Mouse (Mus musculus): ENCODE results near the gene Wnt6. TPM values are rescaled to one million over a fixed set of nuclear protein-coding genes. Genes with fewer than 3 reads are reported as not detected.
A peak's percentile ranks its signal among the peaks of the same experiment; 100 is the strongest.

The Wnt6 gene
- total RNA-seq, 1 experiment: 2.8 TPM

DNA sequence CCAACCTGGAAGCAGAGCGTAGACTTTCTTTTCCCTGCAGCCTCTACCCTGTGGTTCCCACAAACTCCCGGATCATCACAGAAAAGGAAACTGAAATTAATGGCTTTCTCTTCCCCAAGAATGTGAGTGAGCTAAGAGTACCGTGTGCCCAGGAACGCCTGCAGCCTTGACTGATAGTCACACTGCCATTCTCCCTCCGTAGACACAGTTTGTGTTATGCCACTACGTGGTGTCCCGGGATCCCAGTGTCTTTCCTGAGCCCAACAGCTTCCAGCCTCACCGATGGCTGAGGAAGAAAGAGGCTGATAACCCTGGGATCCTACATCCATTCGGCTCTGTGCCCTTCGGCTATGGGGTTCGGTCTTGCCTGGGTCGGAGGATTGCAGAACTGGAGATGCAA, 34.7 kb upstream of the Wnt6 start:
- no peak for TF ChIP-seq CHD2 (IDR thresholded peaks at IDR 0.05; ENCODE audit: low read depth, low read length)
- no peak for TF ChIP-seq MAFK (IDR thresholded peaks at IDR 0.05; ENCODE audit: insufficient read depth, low read depth, low read length)
- no peak for TF ChIP-seq HCFC1 (IDR thresholded peaks at IDR 0.05; ENCODE audit: borderline replicate concordance, insufficient read depth, low read length)
- no peak for TF ChIP-seq ZNF384 (IDR thresholded peaks at IDR 0.05; ENCODE audit: low read depth, low read length)
- no peak for TF ChIP-seq ZC3H11A (IDR thresholded peaks at IDR 0.05; ENCODE audit: borderline replicate concordance, low read depth, low read length)
- no peak overlapping the region for H3K4me3 ChIP-seq (ENCODE audit: insufficient read depth in 1 of 2, low read depth in 1 of 2, low read length in 2 of 2, poor library complexity in 1 of 2, severe bottlenecking in 1 of 2)
- no peaks in the 10 kb centered on the region for H3K36me3 ChIP-seq (ENCODE audit: control insufficient read depth, insufficient read depth, low read length, poor library complexity, severe bottlenecking)
- no peaks in the 10 kb centered on the region for H3K9me3 ChIP-seq (ENCODE audit: control insufficient read depth, insufficient read depth, low read depth, low read length)
- in situ Hi-C loops (cut with MboI; ENCODE audit: low sequenced_read_pairs in 2 of 2, unreplicated experiment in 2 of 2): no loop called here
- no peak overlapping the region for H3K9ac ChIP-seq (ENCODE audit: insufficient read depth, low read depth, low read length, poor library complexity, severe bottlenecking)
- no peaks in the 10 kb centered on the region for H3K4me1 ChIP-seq (ENCODE audit: control insufficient read depth in 2 of 2, insufficient read depth in 2 of 2, low read length in 2 of 2, poor library complexity in 1 of 2)
- no peak overlapping the region for H3K27ac ChIP-seq (ENCODE audit: insufficient read depth, low read depth, low read length, poor library complexity, severe bottlenecking)
- no peak for DNase-seq (ENCODE audit: low read depth, low spot score)

DNA sequence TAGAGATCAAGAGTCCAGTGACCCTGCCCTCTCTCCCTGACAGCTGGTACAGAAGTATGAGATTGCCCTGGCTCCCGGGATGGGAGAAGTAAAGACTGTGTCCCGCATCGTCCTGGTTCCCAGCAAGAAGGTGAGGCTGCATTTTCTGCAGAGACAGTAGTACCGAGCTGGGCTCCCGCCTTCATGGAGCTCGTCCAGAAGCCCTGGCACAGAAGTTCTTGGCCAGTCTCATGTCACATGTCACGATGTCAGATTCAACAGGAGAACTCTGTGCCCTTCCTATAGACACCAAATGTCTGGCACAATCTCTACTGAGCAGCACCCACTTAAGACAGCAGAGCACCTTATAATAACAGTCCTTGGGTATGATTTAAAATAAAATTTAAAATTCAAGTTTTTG, 34.2 kb upstream of the Wnt6 start:
- no peaks in the 10 kb centered on the region for H3K4me1 ChIP-seq (ENCODE audit: control insufficient read depth in 2 of 2, insufficient read depth in 2 of 2, low read length in 2 of 2, poor library complexity in 1 of 2)
- H3K9ac ChIP-seq (ENCODE audit: insufficient read depth, low read depth, low read length, poor library complexity, severe bottlenecking): no peak overlapping the region
- in situ Hi-C loops (cut with MboI; ENCODE audit: low sequenced_read_pairs in 2 of 2, unreplicated experiment in 2 of 2): no loop called here
- no peaks in the 10 kb centered on the region for H3K9me3 ChIP-seq (ENCODE audit: control insufficient read depth, insufficient read depth, low read depth, low read length)
- TF ChIP-seq ZNF384 (IDR thresholded peaks at IDR 0.05; ENCODE audit: low read depth, low read length): no peak
- no peaks in the 10 kb centered on the region for H3K36me3 ChIP-seq (ENCODE audit: control insufficient read depth, insufficient read depth, low read length, poor library complexity, severe bottlenecking)
- DNase-seq (ENCODE audit: low read depth, low spot score): no peak
- H3K27ac ChIP-seq (ENCODE audit: insufficient read depth, low read depth, low read length, poor library complexity, severe bottlenecking): no peak overlapping the region
- H3K4me3 ChIP-seq (ENCODE audit: insufficient read depth in 1 of 2, low read depth in 1 of 2, low read length in 2 of 2, poor library complexity in 1 of 2, severe bottlenecking in 1 of 2): no peak overlapping the region

DNA sequence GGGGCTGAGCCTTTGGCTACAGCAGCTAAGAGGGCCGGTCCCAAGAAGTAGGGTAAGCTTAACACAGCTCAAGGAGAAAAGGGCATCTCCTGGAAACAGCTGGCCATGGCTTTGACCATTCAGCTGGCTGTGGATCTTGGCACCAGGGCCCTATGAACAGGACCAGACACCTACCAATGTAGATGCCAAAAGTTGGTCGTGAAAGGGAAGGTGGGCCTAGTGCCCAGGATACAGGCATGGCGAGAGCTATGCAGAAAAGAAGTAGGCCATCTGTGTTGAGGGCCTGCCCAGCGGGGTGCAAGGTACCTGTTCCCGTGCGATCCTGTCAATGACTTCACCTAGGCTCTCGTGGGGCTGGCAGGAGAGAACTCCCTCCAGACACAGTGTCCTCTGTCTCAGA, 30.8 kb upstream of the Wnt6 start:
- H3K27ac ChIP-seq (ENCODE audit: insufficient read depth, low read depth, low read length, poor library complexity, severe bottlenecking): no peak overlapping the region
- H3K4me1 ChIP-seq (ENCODE audit: control insufficient read depth in 2 of 2, insufficient read depth in 2 of 2, low read length in 2 of 2, poor library complexity in 1 of 2): no peaks in the 10 kb centered on the region
- no peak overlapping the region for H3K9ac ChIP-seq (ENCODE audit: insufficient read depth, low read depth, low read length, poor library complexity, severe bottlenecking)
- H3K36me3 ChIP-seq (ENCODE audit: control insufficient read depth, insufficient read depth, low read length, poor library complexity, severe bottlenecking): no peaks in the 10 kb centered on the region
- H3K9me3 ChIP-seq (ENCODE audit: control insufficient read depth, insufficient read depth, low read depth, low read length): no peaks in the 10 kb centered on the region
- in situ Hi-C loops (cut with MboI; ENCODE audit: low sequenced_read_pairs in 2 of 2, unreplicated experiment in 2 of 2): no loop called here
- H3K4me3 ChIP-seq (ENCODE audit: insufficient read depth in 1 of 2, low read depth in 1 of 2, low read length in 2 of 2, poor library complexity in 1 of 2, severe bottlenecking in 1 of 2): no peak overlapping the region
- TF ChIP-seq HCFC1 (IDR thresholded peaks at IDR 0.05; ENCODE audit: borderline replicate concordance, insufficient read depth, low read length) (no peak), CHD2 (IDR thresholded peaks at IDR 0.05; ENCODE audit: low read depth, low read length) (no peak), MAFK (IDR thresholded peaks at IDR 0.05; ENCODE audit: insufficient read depth, low read depth, low read length) (no peak), ZNF384 (IDR thresholded peaks at IDR 0.05; ENCODE audit: low read depth, low read length) (no peak), ZC3H11A (IDR thresholded peaks at IDR 0.05; ENCODE audit: borderline replicate concordance, low read depth, low read length) (no peak)
- no peak for DNase-seq (ENCODE audit: low read depth, low spot score)

DNA sequence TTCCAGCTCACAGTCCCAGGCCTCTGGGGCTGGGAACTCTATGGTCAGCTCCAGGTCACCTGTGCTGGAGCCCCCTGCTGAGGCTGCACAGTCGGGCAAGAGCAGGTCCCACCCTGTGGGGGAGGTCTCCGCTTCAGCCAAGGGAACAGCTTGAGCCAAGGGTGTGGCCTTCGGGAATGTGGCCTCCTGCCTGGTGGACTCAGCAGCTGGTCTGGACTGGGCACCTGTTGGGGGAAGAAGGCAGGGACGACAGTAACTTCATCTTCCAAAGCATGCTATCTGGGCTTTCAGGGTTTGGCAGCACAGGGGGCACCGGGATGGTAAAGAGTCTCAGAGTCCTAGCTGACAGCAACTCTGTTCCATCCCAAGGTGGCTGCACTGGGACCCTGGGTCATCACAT, 24.4 kb upstream of the Wnt6 start:
- H3K27ac ChIP-seq (ENCODE audit: insufficient read depth, low read depth, low read length, poor library complexity, severe bottlenecking): no peak overlapping the region
- H3K9ac ChIP-seq (ENCODE audit: insufficient read depth, low read depth, low read length, poor library complexity, severe bottlenecking): no peak overlapping the region
- no peaks in the 10 kb centered on the region for H3K9me3 ChIP-seq (ENCODE audit: control insufficient read depth, insufficient read depth, low read depth, low read length)
- H3K4me3 ChIP-seq (ENCODE audit: insufficient read depth in 1 of 2, low read depth in 1 of 2, low read length in 2 of 2, poor library complexity in 1 of 2, severe bottlenecking in 1 of 2): no peak overlapping the region
- in situ Hi-C loops (cut with MboI; ENCODE audit: low sequenced_read_pairs in 2 of 2, unreplicated experiment in 2 of 2): no loop called here
- H3K36me3 ChIP-seq (ENCODE audit: control insufficient read depth, insufficient read depth, low read length, poor library complexity, severe bottlenecking): no peaks in the 10 kb centered on the region
- TF ChIP-seq CHD2 (IDR thresholded peaks at IDR 0.05; ENCODE audit: low read depth, low read length) (no peak), MAFK (IDR thresholded peaks at IDR 0.05; ENCODE audit: insufficient read depth, low read depth, low read length) (no peak), ZC3H11A (IDR thresholded peaks at IDR 0.05; ENCODE audit: borderline replicate concordance, low read depth, low read length) (no peak), HCFC1 (IDR thresholded peaks at IDR 0.05; ENCODE audit: borderline replicate concordance, insufficient read depth, low read length) (no peak), ZNF384 (IDR thresholded peaks at IDR 0.05; ENCODE audit: low read depth, low read length) (no peak)
- H3K4me1 ChIP-seq (ENCODE audit: control insufficient read depth in 2 of 2, insufficient read depth in 2 of 2, low read length in 2 of 2, poor library complexity in 1 of 2): peaks cover 0 to 8% of the 10 kb centered on the region in 2 experiments; a peak in 1 of 4 replicates
- DNase-seq (ENCODE audit: low read depth, low spot score): no peak

DNA sequence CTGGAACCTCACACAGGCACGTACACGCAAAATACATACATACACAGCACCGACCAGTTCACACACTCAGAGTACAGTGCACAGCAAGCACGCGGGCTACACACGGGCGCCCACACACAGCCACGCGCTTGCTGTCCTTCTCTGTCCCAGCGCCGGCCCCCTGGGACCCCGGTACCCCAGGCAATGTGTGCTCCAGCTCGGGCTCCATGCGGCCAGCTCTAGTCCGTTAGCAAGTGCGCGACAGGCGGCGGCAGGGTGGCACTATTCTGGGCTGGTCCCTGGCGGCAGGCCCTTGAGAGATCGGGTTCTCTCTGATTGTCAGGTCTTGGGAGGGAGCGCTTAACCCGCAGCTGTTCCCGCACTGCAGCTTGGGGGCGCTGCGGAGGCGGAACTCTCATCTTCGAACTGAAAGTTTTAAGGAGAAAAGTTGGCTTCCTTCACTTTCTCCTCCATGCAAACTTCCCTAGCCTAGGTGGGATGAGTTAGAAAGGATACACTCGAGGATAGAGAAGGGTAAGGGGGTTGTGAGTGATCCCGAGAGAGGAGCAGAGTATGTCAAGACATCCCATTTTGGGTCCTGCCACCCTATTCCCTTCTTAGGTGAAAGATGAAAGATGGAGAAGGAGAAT, 22.9 kb upstream of the Wnt6 start, which contains the start of gene Prkag3:
Gene Prkag3 (minus strand): TSS at position 579 of the 629 bp plus-strand sequence.
- peaks cover 0 to 8% of the 10 kb centered on the region in 2 experiments; a peak in 1 of 4 replicates for H3K4me1 ChIP-seq (ENCODE audit: control insufficient read depth in 2 of 2, insufficient read depth in 2 of 2, low read length in 2 of 2, poor library complexity in 1 of 2)
- no peak within 1 kb of the TSS for H3K27ac ChIP-seq (ENCODE audit: insufficient read depth, low read depth, low read length, poor library complexity, severe bottlenecking)
- in situ Hi-C loops (cut with MboI; ENCODE audit: low sequenced_read_pairs in 2 of 2, unreplicated experiment in 2 of 2): no loop called here
- peak within 1 kb of the TSS; percentile 51 to 76 for H3K4me3 ChIP-seq (ENCODE audit: insufficient read depth in 1 of 2, low read depth in 1 of 2, low read length in 2 of 2, poor library complexity in 1 of 2, severe bottlenecking in 1 of 2)
- peak within 1 kb of the TSS; percentile 29 for H3K9ac ChIP-seq (ENCODE audit: insufficient read depth, low read depth, low read length, poor library complexity, severe bottlenecking)
- no peaks in the 10 kb centered on the region for H3K9me3 ChIP-seq (ENCODE audit: control insufficient read depth, insufficient read depth, low read depth, low read length)
- DNase-seq (ENCODE audit: low read depth, low spot score): peak; percentile 62
- no peaks in the 10 kb centered on the region for H3K36me3 ChIP-seq (ENCODE audit: control insufficient read depth, insufficient read depth, low read length, poor library complexity, severe bottlenecking)
- TF ChIP-seq ZNF384 (IDR thresholded peaks at IDR 0.05; ENCODE audit: low read depth, low read length) (no peak), CHD2 (IDR thresholded peaks at IDR 0.05; ENCODE audit: low read depth, low read length) (no peak), HCFC1 (IDR thresholded peaks at IDR 0.05; ENCODE audit: borderline replicate concordance, insufficient read depth, low read length) (no peak), MAFK (IDR thresholded peaks at IDR 0.05; ENCODE audit: insufficient read depth, low read depth, low read length) (no peak), ZC3H11A (IDR thresholded peaks at IDR 0.05; ENCODE audit: borderline replicate concordance, low read depth, low read length) (no peak)

All from ES-E14 (cell line).